Mouse (Mus musculus): ENCODE measurements around the gene Prkce.

- TF ChIP-seq CTCF (IDR thresholded peaks at IDR 0.05; ENCODE audit: low read depth) (no peak), EP300 (IDR thresholded peaks at IDR 0.05; ENCODE audit: low read depth) (no peak)
Observed at GRCm38 (mm10) chr17:86302266-86302665, 134.7 kb downstream of the Prkce start.
